Mouse (Mus musculus) myocyte (in vitro differentiated cells): ENCODE data around the gene Slc25a44. TPM values are rescaled to one million over a fixed set of nuclear protein-coding genes. Genes with fewer than 3 reads are reported as not detected.
A peak's percentile ranks its signal among the peaks of the same experiment; 100 is the strongest.

Experiments
- H3K27me3 ChIP-seq: one replicate; pipeline ENCODE4 v1.6.1; 2011; ENCODE audit not compliant: control insufficient read depth, insufficient read depth, insufficient read length
- H3K36me3 ChIP-seq: one replicate; pipeline ENCODE4 v1.6.1; 2011; ENCODE audit not compliant: control insufficient read depth, insufficient read depth
- H3K4me2 ChIP-seq: one replicate; pipeline ENCODE4 v1.6.1; 2011; ENCODE audit warnings: low read depth, control low read depth
- H3K4me3 ChIP-seq: one replicate; pipeline ENCODE4 v1.5.1; 2011; ENCODE audit warnings: mild to moderate bottlenecking, control low read depth, moderate library complexity
- H3K79me2 ChIP-seq: one replicate; pipeline ENCODE4 v1.6.1; 2011; ENCODE audit not compliant: control insufficient read depth, insufficient read depth
- H3ac ChIP-seq: one replicate; pipeline ENCODE4 v1.6.1; 2011; ENCODE audit not compliant: control insufficient read depth, insufficient read length
- CEBPB ChIP-seq: IDR thresholded peaks from 2 replicates; pipeline ENCODE4 v1.6.1; 2011; ENCODE audit warnings: mild to moderate bottlenecking, moderate library complexity; ENCODE audit not compliant: poor library complexity, insufficient read depth, severe bottlenecking
- E2F4 ChIP-seq: IDR thresholded peaks from one replicate; pipeline ENCODE4 v1.6.1; 2011; ENCODE audit warnings: mild to moderate bottlenecking, control low read depth, moderate library complexity; ENCODE audit not compliant: insufficient read depth
- MAX ChIP-seq: IDR thresholded peaks from one replicate; pipeline ENCODE4 v1.6.1; 2011; ENCODE audit warnings: low read depth, mild to moderate bottlenecking, control low read depth
- MYOD1 ChIP-seq, 3 experiments: IDR thresholded peaks; one replicate each; pipeline ENCODE4 v1.6.1; 2011; ENCODE audit warnings: control low read depth in 2 of 3, low read depth in 2 of 3, mild to moderate bottlenecking in 2 of 3, moderate library complexity in 1 of 3; ENCODE audit not compliant: insufficient read length in 2 of 3, control insufficient read depth in 1 of 3
- MYOG ChIP-seq, 3 experiments: IDR thresholded peaks; one replicate each; pipeline ENCODE4 v1.6.1; 2011; ENCODE audit warnings: control low read depth in 2 of 3, low read depth in 2 of 3, mild to moderate bottlenecking in 2 of 3; ENCODE audit not compliant: insufficient read length in 2 of 3, control insufficient read depth in 1 of 3, insufficient read depth in 1 of 3
- POLR2A ChIP-seq: IDR thresholded peaks from one replicate; pipeline ENCODE4 v1.6.1; 2011; ENCODE audit warnings: low read depth, mild to moderate bottlenecking, control low read depth, moderate library complexity; ENCODE audit not compliant: insufficient read length
- POLR2AphosphoS2 ChIP-seq: IDR thresholded peaks from one replicate; pipeline ENCODE4 v1.6.1; 2011; ENCODE audit warnings: low read depth, control low read depth; ENCODE audit not compliant: insufficient read length
- REST ChIP-seq: IDR thresholded peaks from one replicate; pipeline ENCODE4 v1.6.1; 2011; ENCODE audit warnings: mild to moderate bottlenecking, control low read depth, moderate library complexity; ENCODE audit not compliant: insufficient read depth, insufficient read length
- SRF ChIP-seq: IDR thresholded peaks from one replicate; pipeline ENCODE4 v1.6.1; 2011; ENCODE audit warnings: low read depth; ENCODE audit not compliant: control insufficient read depth, insufficient read length
- TCF12 ChIP-seq: IDR thresholded peaks from one replicate; pipeline ENCODE4 v1.6.1; 2011; ENCODE audit warnings: mild to moderate bottlenecking, control low read depth; ENCODE audit not compliant: poor library complexity, insufficient read depth, severe bottlenecking
- TCF3 ChIP-seq: IDR thresholded peaks from one replicate; pipeline ENCODE4 v1.6.1; 2011; ENCODE audit warnings: low read depth, control low read depth; ENCODE audit not compliant: insufficient read length
- USF1 ChIP-seq: IDR thresholded peaks from one replicate; pipeline ENCODE4 v1.6.1; 2011; ENCODE audit warnings: low read depth, mild to moderate bottlenecking, control low read depth, moderate library complexity
- polyA plus RNA-seq: library from polyadenylated mRNA; unstranded; fragments of >200 nt; fragmentation: generic; extraction: Trizol; gene quantifications from one replicate; pipeline ENCODE4 v1.2.1, GENCODE M21; 2012; ENCODE audit warnings: missing spikeins

Gene Slc25a44
- polyA plus RNA-seq, 1 experiment, result 19.3 TPM

DNA sequence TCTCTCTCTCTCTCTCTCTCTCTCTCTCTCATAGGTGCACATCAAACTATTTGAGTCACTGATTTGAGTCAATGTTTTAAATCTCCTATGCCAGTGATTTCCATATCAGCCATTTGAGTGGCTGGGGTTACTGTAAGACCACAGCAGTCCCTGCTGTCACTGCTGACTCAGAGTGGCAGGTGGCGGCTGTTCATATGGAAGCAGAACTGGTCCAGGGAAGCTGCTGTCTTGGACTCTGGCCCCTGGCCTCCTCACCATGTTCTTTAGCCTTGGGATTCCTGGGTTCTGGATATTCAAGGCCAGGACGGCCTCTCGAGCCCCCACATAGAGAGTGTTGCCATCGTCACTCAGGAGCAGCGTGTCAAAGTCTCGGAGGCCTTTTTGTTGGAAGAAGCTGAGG, 27.8 kb upstream of the Slc25a44 start:
- H3K4me2 ChIP-seq, result peak overlapping the region; percentile 18
- no peaks in the 10 kb centered on the region for H3K79me2 ChIP-seq
- TF ChIP-seq SRF, result no peak
- TF ChIP-seq CEBPB, result no peak
- no peak for TF ChIP-seq E2F4
- no peak for TF ChIP-seq REST
- peak; percentile 54 to 91 (median 79) for TF ChIP-seq MYOD1 (IDR thresholded peaks at IDR 0.05; ENCODE audit: control insufficient read depth in 1 of 3, insufficient read length in 2 of 3, low read depth in 2 of 3)
- TF ChIP-seq TCF12, result no peak
- TF ChIP-seq POLR2A, result no peak
- TF ChIP-seq POLR2AphosphoS2, result no peak
- no peak for TF ChIP-seq USF1
- peak in 2 of 3 experiments; percentile 52 to 84 for TF ChIP-seq MYOG (IDR thresholded peaks at IDR 0.05; ENCODE audit: control insufficient read depth in 1 of 3, insufficient read depth in 1 of 3, insufficient read length in 2 of 3, low read depth in 2 of 3)
- peak; percentile 45 for TF ChIP-seq TCF3
- TF ChIP-seq MAX, result no peak
- no peak overlapping the region for H3K4me3 ChIP-seq
- H3K36me3 ChIP-seq, result no peaks in the 10 kb centered on the region
- H3ac ChIP-seq, result no peak overlapping the region
- no peaks in the 10 kb centered on the region for H3K27me3 ChIP-seq

DNA sequence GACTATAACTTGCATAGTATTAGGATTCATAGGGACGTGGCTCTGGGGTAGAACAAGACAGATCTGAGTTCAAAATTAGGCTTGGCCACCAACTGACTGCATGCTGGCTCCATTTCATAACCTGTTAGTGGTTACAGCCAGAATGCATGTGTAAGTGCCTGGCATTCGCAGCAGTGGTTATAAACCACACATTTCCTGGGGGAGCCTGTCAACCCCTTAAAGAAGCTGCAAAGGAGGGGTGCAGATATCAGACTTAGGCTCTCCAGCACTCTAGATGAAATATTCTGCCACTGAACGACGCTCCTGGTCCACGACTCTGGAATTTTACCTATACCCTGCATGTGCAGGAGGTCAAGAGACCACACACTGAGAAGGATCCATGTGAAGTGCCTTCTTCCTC, 27.3 kb upstream of the Slc25a44 start:
- H3K27me3 ChIP-seq, result no peaks in the 10 kb centered on the region
- H3K79me2 ChIP-seq, result no peaks in the 10 kb centered on the region
- TF ChIP-seq POLR2AphosphoS2 (no peak), MYOD1 (IDR thresholded peaks at IDR 0.05; ENCODE audit: control insufficient read depth in 1 of 3, insufficient read length in 2 of 3, low read depth in 2 of 3) (peak in 1 of 3 experiments; percentile 20), REST (no peak), E2F4 (no peak), CEBPB (no peak), MYOG (IDR thresholded peaks at IDR 0.05; ENCODE audit: control insufficient read depth in 1 of 3, insufficient read depth in 1 of 3, insufficient read length in 2 of 3, low read depth in 2 of 3) (peak in 1 of 3 experiments; percentile 19), MAX (no peak), SRF (no peak), POLR2A (no peak), TCF3 (no peak), TCF12 (no peak), USF1 (no peak)

DNA sequence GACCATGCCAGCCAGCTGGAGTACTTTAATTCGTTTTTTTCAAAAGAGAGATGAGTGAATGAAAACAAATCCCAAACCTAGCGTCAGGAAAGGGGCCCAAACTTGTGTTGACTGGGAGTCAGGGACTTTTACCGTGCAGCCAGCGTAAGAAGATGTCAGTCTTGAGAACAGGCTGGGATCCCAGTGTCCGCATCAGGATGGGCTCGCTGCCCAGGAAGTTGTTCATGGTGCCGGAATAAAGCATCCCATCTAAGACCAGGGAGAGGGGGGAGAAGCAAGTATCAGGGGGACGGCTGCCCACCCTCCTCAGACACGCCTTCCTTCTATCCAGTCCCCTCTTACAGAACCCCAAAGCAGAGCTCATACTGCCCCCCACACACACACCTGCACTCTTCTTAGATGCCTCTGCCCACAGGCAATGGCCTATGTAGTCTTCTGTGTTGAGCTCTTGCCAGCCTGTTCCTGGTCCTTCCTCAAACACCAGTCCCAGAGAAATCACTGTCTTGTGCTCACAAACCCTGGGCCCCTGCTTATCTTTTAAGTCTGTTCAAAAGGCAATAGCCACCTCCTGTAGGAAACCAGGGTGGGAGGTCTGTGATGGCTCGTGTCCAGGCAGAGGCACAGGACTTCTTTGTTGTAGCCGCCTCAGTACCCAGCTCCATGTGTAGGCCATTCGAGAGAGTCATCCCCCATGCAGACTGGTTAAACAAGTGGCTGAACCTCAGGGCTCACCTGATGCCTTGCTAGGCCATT, 25.6 kb upstream of the Slc25a44 start:
- H3ac ChIP-seq, result no peak overlapping the region
- H3K27me3 ChIP-seq, result no peaks in the 10 kb centered on the region
- H3K36me3 ChIP-seq, result no peaks in the 10 kb centered on the region
- TF ChIP-seq MYOD1 (IDR thresholded peaks at IDR 0.05; ENCODE audit: control insufficient read depth in 1 of 3, insufficient read length in 2 of 3, low read depth in 2 of 3), result no peak
- TF ChIP-seq SRF, result no peak
- no peak for TF ChIP-seq REST
- no peak for TF ChIP-seq USF1
- TF ChIP-seq TCF3, result no peak
- no peak for TF ChIP-seq POLR2A
- no peak for TF ChIP-seq CEBPB
- TF ChIP-seq E2F4, result no peak
- TF ChIP-seq POLR2AphosphoS2, result no peak
- TF ChIP-seq MAX, result no peak
- H3K4me3 ChIP-seq, result no peak overlapping the region
- no peaks in the 10 kb centered on the region for H3K79me2 ChIP-seq
- H3K4me2 ChIP-seq, result no peak overlapping the region

More for the DNA sequence above, 27.3 kb upstream of the Slc25a44 start:
- Histone ChIP-seq H3K4me3 (no peak overlapping the region), H3K36me3 (no peaks in the 10 kb centered on the region), H3ac (no peak overlapping the region), H3K4me2 (peak overlapping the region; percentile 18)

DNA sequence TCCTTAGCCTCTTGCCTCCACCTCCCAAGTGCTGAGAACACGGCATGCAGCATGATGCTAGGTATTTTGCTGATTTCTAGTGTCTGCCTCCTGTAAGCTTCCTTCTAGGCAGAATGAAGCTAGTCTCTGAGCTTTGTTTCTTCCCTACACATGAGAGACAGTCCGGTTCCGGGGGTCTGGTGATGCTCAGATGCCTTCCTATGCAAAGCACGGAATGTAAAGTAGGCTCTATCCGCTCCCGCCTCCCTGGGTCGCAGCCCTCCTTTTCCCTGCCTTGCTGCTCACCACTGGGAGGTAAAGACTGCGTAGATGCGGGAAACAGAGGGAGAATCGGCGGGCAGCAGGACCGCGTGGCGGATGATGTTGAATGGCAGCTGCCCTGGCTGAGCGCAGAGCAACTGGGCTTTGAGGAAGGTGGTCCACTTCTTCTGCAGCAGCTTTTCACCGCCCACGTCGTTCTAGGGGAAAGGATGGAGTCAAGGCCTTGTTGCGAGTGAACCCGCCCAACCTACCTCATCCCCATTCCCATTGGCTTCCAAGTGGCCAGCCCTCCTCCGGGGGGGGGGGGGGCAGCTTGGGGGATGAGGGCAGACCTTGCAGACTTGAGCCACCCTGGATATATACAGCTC, 24.6 kb upstream of the Slc25a44 start:
- no peaks in the 10 kb centered on the region for H3K27me3 ChIP-seq
- TF ChIP-seq SRF, result no peak
- no peak for TF ChIP-seq E2F4
- TF ChIP-seq POLR2AphosphoS2, result no peak
- TF ChIP-seq MAX, result no peak
- TF ChIP-seq MYOD1 (IDR thresholded peaks at IDR 0.05; ENCODE audit: control insufficient read depth in 1 of 3, insufficient read length in 2 of 3, low read depth in 2 of 3), result no peak
- no peak for TF ChIP-seq TCF3
- no peak for TF ChIP-seq MYOG (IDR thresholded peaks at IDR 0.05; ENCODE audit: control insufficient read depth in 1 of 3, insufficient read depth in 1 of 3, insufficient read length in 2 of 3, low read depth in 2 of 3)
- TF ChIP-seq POLR2A, result no peak
- TF ChIP-seq USF1, result no peak
- no peak for TF ChIP-seq CEBPB
- TF ChIP-seq REST, result no peak
- TF ChIP-seq TCF12, result no peak
- H3K4me2 ChIP-seq, result no peak overlapping the region
- H3ac ChIP-seq, result no peak overlapping the region
- no peaks in the 10 kb centered on the region for H3K79me2 ChIP-seq
- H3K4me3 ChIP-seq, result no peak overlapping the region
- no peaks in the 10 kb centered on the region for H3K36me3 ChIP-seq
